Mouse (Mus musculus) small intestine, adult 2 months (tissue): ENCODE results near the gene Lrrc8d.

Experiments
- CTCF ChIP-seq: fragments of 200-500 bp; IDR thresholded peaks from 2 replicates; pipeline ENCODE4 v1.5.1; 2012; ENCODE audit warnings: low read depth, mild to moderate bottlenecking, control low read depth, inconsistent platforms, low read length, moderate library complexity, mixed read lengths; ENCODE audit not compliant: insufficient replicate concordance, insufficient read length; ENCODE audit errors: extremely low read depth
- POLR2A ChIP-seq: fragments of 200-500 bp; IDR thresholded peaks from 2 replicates; pipeline ENCODE4 v1.6.1; 2012; ENCODE audit warnings: low read depth, mild to moderate bottlenecking, control low read depth, inconsistent platforms, low read length, moderate library complexity

- no peak for TF ChIP-seq CTCF
- no peak for TF ChIP-seq POLR2A
Observed at GRCm38 (mm10) chr5:105874476-105874875, 174.7 kb downstream of the Lrrc8d start.
